Mouse (Mus musculus) urinary bladder, adult 18-20 months (tissue): Measurements from ENCODE around the gene Rb1.

ENCODE experiments used
- DNase-seq, 2 experiments: peaks; one replicate each; pipeline ENCODE4 v3.0.0; 2022; ENCODE audit warnings: low spot score in 2 of 2, mixed read lengths in 2 of 2

The Rb1 gene

GRCm38 (mm10) chr14:73209262-73209661 lies 116.4 kb downstream of the Rb1 start:
- no peak for DNase-seq

- DNase-seq: no peak
Measured at GRCm38 (mm10) chr14:73204016-73204415, 121.6 kb downstream of the Rb1 start.

DNA sequence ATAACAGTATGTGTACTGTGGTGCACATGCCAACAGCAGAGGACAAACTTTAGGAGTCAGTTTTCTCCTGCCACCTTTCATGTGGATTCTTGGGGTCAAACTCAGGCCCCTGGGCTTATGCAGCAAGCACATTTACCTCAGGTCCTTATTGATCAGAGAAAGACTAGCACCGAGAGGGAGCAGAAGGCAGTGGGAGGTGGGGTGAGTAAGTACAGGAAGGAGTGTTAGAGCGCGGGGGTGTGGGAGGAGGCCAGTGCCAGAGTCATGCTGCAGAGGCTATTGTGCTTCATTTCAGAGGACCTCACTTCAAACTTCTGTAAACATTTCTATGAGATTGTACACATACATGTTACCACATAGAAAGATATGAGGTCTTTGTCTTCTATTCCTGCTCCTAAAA lies 124.2 kb downstream of the Rb1 start:
- no peak for DNase-seq

GRCm38 (mm10) chr14:73199058-73199457 lies 126.6 kb downstream of the Rb1 start:
- DNase-seq: no peak

DNA sequence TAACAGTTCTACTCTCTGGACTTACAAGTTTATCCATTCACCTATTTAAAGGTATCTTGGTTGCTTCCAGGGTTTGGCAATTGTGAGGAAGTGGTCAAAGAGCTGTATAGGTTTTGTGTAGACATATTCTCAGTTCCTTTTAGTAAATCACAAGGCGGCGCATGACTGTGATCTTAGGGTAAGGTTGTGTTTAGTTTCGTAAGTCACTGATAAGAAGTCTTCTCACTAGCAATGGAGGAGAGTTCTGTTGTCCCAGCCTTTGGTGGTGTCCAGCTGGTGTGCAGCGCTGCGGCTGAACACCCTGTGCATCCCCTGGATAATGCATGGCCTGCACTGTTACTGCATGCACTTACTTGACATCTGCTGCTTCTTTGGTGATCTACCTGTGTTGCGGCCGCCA lies 138.7 kb downstream of the Rb1 start:
- DNase-seq: no peak

DNA sequence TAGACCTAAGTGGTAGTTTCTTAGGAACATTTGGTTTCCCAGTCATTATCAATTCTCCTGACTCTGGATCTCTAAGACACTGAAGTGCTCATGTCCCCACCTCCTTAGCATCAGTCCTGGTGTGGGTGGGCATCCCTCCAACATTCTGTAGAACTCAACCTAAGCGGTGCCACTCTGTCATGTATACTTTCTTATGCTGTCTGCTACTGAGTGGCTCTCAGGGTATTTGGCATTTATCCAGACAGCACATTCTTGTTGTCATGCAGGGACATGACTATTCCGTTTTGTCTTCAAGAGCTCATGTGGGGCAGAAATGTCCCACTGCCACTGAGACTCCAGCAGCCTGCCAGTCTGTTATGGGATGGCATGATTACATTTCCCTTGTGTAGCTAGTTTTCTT lies 144.5 kb downstream of the Rb1 start:
- no peak for DNase-seq

GRCm38 (mm10) chr14:73180671-73181070 lies 145.0 kb downstream of the Rb1 start:
- no peak for DNase-seq

DNA sequence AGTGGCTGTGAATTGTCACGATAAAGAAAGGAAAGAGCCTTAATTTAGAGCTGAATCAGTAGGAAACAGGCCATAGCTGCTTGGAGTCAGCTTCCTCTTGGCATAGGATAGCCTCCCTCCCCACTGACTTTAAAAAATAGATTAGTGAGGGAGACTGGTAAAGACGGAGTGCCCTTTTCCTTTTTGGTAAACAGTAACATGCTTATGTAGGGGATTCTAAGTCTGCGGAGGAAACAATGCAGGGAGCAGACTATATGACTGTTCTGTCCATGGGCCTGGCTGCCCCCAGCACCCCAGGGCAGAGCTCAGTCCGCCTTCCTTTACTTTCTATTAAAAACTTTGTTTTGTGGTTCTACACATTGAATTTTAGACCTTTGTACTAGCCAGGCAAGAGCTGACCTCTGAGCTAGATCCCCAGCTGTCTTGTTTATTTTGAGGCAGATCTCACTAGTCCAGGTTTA lies 146.4 kb downstream of the Rb1 start:
- DNase-seq: no peak

GRCm38 (mm10) chr14:73177961-73178360 lies 147.7 kb downstream of the Rb1 start:
- no peak for DNase-seq

- no peak for DNase-seq
Measured at GRCm38 (mm10) chr14:73176266-73176665, 149.4 kb downstream of the Rb1 start.

DNA sequence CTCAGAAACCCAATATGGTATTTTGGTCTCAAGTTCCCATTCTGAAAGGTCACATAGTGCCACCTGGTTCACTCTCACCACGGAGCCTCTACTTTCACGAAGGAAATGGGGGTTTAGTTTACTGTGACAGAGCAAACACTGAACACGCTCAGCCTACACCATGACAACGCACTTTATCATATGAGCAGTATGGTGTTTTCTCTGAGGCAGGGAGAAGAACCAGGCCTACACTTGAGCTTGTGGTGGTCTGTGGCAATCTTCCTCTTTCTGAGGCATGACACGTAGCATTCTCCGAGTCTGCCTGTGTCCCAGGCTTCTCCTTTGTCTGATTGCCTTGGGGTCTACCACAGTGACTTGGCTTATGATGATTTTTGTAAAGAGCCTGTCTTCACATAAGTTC lies 149.8 kb downstream of the Rb1 start:
- no peak for DNase-seq

DNA sequence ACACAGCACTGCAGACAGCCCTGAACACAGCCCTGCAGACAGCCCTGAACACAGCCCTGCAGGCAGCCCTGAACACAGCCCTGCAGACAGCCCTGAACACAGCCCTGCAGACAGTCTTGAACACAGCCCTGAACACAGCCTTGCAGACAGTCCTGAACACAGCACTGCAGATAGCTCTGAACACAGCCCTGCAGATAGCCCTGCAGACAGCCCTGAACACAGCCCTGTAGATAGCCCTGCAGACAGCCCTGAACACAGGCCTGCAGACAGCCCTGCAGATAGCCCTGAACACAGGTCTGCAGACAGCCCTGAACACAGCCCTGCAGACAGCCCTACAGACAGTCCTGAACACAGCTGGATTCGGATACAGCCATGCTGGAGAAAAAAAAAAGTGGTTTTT lies 150.6 kb downstream of the Rb1 start:
- no peak for DNase-seq

DNA sequence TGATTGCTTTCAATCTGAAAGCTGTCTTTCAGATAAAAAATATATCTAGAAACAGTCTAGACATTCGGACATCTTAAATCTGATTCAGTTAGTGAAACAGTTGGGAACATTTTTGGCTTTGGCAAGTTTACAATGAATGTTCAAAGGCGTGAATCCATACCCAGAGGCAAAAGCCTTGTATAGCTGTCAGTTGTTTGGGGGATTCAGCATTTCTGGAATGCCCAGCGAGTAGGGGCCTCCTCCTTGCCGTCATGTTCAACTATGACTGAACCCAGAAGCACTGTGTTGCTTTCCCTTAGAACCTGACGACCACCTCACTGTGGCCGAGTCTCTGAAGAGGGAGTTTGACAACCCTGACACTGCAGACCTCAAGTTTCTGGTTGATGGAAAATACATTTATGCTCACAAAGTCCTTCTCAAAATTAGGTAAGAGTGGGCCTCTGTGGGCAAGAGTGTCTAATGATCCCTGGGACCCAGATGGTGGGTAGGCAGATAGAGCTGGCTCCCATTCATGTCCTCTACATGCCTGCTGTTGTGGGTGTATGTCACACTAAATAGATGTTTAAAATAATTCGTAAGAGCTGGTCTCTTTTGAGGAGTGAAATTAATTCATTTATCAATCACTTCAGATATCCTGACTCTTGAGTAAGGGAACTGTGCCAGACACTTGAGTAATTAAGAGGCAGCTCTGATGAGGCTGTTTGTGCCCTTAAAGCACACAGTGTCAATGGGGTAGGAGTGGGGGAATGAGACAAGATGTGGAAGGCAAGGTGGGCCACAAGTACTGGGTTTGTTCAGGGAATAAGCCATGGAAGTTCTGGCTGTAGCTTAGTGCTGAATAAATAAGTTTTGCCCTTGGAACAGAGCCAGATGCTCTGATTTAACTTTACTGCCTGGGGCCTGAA lies 151.3 kb downstream of the Rb1 start:
- no peak for DNase-seq

DNA sequence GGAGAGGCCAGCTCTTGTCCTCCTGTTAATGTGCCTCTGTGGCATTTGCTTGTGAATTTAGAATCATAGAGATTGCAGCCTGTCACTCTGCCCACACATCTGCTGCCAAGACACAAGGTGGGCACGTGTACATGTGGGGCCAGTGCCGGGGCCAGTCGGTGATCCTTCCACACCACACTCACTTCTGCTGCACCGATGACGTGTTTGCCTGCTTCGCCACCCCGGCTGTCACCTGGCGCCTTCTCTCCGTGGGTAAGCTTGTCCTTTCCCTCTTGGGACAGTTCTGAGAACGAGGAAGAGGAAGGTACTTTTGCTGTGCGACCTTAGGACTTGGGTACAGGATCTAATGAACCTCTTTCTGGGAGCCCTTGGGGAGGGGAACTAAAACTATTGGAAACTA lies 152.0 kb downstream of the Rb1 start:
- no peak for DNase-seq

GRCm38 (mm10) chr14:73172196-73173011 lies 153.2 kb downstream of the Rb1 start:
- no peak for DNase-seq

- no peak for DNase-seq
Measured at GRCm38 (mm10) chr14:73169926-73170844, 155.4 kb downstream of the Rb1 start.

DNA sequence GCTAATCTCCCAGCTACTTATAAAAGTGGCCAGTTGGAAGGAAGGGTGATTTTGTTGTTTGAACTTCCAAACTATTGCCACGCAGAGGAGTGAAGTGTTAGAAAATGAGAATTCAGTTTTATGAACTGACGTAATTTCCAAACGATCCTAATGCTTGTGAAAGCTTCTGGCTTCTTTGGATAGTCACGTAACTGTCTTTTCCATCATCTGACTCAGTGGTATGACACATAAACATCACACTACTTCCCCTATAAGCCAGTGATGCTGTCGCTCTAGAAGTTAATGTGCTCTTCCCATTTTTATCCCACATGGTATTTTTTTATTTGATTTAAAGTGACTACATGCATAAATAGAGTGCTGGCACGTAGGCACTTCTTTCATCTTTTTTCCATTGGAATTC lies 157.0 kb downstream of the Rb1 start:
- DNase-seq: no peak

DNA sequence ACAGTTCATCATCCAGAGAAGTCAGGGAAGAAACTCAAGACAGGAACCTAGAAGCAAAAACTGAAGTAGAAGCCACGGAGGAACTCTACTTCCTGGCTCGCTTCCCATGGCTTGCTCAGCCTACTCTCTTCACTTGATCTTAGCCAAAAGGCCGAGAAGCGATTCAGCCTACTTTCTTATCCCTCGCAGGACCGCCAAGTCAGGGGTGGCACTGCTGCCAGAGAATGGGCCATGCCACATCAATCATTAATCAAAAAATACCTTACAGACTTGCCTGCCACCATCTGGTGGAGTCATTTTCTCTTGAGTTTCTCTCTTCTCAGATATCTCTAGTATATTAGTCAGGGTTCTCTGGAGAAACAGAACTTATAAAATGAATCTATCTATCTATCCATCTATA lies 160.5 kb downstream of the Rb1 start:
- DNase-seq: no peak

- DNase-seq: no peak
Measured at GRCm38 (mm10) chr14:73163363-73163998, 162.1 kb downstream of the Rb1 start.

- DNase-seq: no peak
Measured at GRCm38 (mm10) chr14:73162192-73162800, 163.3 kb downstream of the Rb1 start.

DNA sequence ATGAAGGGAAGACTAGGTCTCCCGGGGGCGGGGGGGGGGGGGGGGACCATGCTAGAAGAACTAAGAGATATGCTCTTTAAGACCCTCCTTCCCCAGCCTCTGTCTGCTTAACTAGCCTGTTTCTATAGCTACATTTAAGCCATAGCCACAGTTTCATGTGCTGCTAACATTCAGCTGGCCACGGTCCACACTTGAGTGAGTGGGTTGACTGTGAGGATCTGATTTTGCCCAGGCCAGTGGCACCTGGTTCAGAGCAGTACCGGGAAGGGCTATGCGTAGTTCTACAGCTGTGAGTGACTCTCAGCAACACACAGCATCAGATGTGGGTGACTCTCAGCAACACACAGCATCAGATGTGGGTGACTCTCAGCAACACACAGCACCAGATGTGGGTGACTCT lies 164.3 kb downstream of the Rb1 start:
- no peak for DNase-seq
